Mouse (Mus musculus): ENCODE results near the gene Ndst2. TPM values are rescaled to one million over a fixed set of nuclear protein-coding genes. Genes with fewer than 3 reads are reported as not detected.

Gene Ndst2
- polyA plus RNA-seq, 1 experiment from 2014 or later: 17.2 TPM

- Histone ChIP-seq H3K4me3 (ENCODE audit: low read length) (no peak overlapping the region), H3K36me3 (ENCODE audit: control insufficient read depth, insufficient read depth) (peaks cover 20% of the 10 kb centered on the region), H3K9me3 (replicated peaks; ENCODE audit: control insufficient read depth, low read length) (no peaks in the 10 kb centered on the region), H3K27ac (ENCODE audit: low read length) (peak overlapping the region; percentile 98), H3K4me2 (ENCODE audit: low read depth, low read length) (peak overlapping the region; percentile 27), H3K9ac (ENCODE audit: low read length) (peak overlapping the region; percentile 61), H3K4me1 (ENCODE audit: control insufficient read depth, insufficient read depth, low read length) (peaks cover 54% of the 10 kb centered on the region), H3K27me3 (ENCODE audit: control insufficient read depth, insufficient read depth, low read length) (no peaks in the 10 kb centered on the region)
- ATAC-seq (replicated peaks; ENCODE audit: extremely low read depth, insufficient read depth, low FRiP score): peak; percentile 85
- WGBS: 31% methylated on average over 5 of the region's 5 CpGs
Measured at GRCm38 (mm10) chr14:20768581-20768980, 34.2 kb upstream of the Ndst2 start.

- Histone ChIP-seq H3K27ac (ENCODE audit: low read length) (peak overlapping the region; percentile 98), H3K9ac (ENCODE audit: low read length) (peak overlapping the region; percentile 61), H3K36me3 (ENCODE audit: control insufficient read depth, insufficient read depth) (peaks cover 25% of the 10 kb centered on the region), H3K4me3 (ENCODE audit: low read length) (no peak overlapping the region), H3K4me2 (ENCODE audit: low read depth, low read length) (peak overlapping the region; percentile 27), H3K27me3 (ENCODE audit: control insufficient read depth, insufficient read depth, low read length) (no peaks in the 10 kb centered on the region), H3K9me3 (replicated peaks; ENCODE audit: control insufficient read depth, low read length) (no peaks in the 10 kb centered on the region), H3K4me1 (ENCODE audit: control insufficient read depth, insufficient read depth, low read length) (peaks cover 48% of the 10 kb centered on the region)
- ATAC-seq (replicated peaks; ENCODE audit: extremely low read depth, insufficient read depth, low FRiP score): no peak
- 53% methylated on average over 7 of the region's 7 CpGs for WGBS
Measured at GRCm38 (mm10) chr14:20767936-20768335, 33.6 kb upstream of the Ndst2 start.

- Histone ChIP-seq H3K4me2 (ENCODE audit: low read depth, low read length) (peak overlapping the region; percentile 23; the same call in 1 of the 2 replicates), H3K27ac (ENCODE audit: low read length) (peak overlapping the region; percentile 99), H3K4me3 (ENCODE audit: low read length) (no peak overlapping the region), H3K36me3 (ENCODE audit: control insufficient read depth, insufficient read depth) (peaks cover 34% of the 10 kb centered on the region), H3K4me1 (ENCODE audit: control insufficient read depth, insufficient read depth, low read length) (peaks cover 36% of the 10 kb centered on the region), H3K27me3 (ENCODE audit: control insufficient read depth, insufficient read depth, low read length) (no peaks in the 10 kb centered on the region), H3K9ac (ENCODE audit: low read length) (peak overlapping the region; percentile 61), H3K9me3 (replicated peaks; ENCODE audit: control insufficient read depth, low read length) (no peaks in the 10 kb centered on the region)
- peak; percentile 83 for ATAC-seq (replicated peaks; ENCODE audit: extremely low read depth, insufficient read depth, low FRiP score)
- WGBS: 12% methylated on average over 12 of the region's 12 CpGs
Measured at GRCm38 (mm10) chr14:20765642-20766258, 31.4 kb upstream of the Ndst2 start.

GRCm38 (mm10) chr14:20764942-20765341 lies 30.6 kb upstream of the Ndst2 start:
- Histone ChIP-seq H3K9ac (ENCODE audit: low read length) (peak overlapping the region; percentile 65), H3K4me3 (ENCODE audit: low read length) (no peak overlapping the region), H3K27ac (ENCODE audit: low read length) (peak overlapping the region; percentile 99), H3K9me3 (replicated peaks; ENCODE audit: control insufficient read depth, low read length) (no peaks in the 10 kb centered on the region), H3K4me1 (ENCODE audit: control insufficient read depth, insufficient read depth, low read length) (peaks cover 36% of the 10 kb centered on the region), H3K4me2 (ENCODE audit: low read depth, low read length) (peak overlapping the region; percentile 22; the same call in 1 of the 2 replicates), H3K27me3 (ENCODE audit: control insufficient read depth, insufficient read depth, low read length) (no peaks in the 10 kb centered on the region), H3K36me3 (ENCODE audit: control insufficient read depth, insufficient read depth) (peaks cover 37% of the 10 kb centered on the region)
- no peak for ATAC-seq (replicated peaks; ENCODE audit: extremely low read depth, insufficient read depth, low FRiP score)
- WGBS: 72% methylated on average over 5 of the region's 5 CpGs

- Histone ChIP-seq H3K27ac (ENCODE audit: low read length) (peak overlapping the region; percentile 49), H3K36me3 (ENCODE audit: control insufficient read depth, insufficient read depth) (peaks cover 75% of the 10 kb centered on the region), H3K4me2 (ENCODE audit: low read depth, low read length) (no peak overlapping the region)
Measured at GRCm38 (mm10) chr14:20758768-20759435, 24.5 kb upstream of the Ndst2 start.

GRCm38 (mm10) chr14:20757370-20757907 lies 23.1 kb upstream of the Ndst2 start:
- H3K9me3 ChIP-seq (replicated peaks; ENCODE audit: control insufficient read depth, low read length): no peaks in the 10 kb centered on the region
- H3K36me3 ChIP-seq (ENCODE audit: control insufficient read depth, insufficient read depth): peaks cover 74% of the 10 kb centered on the region
- no peak overlapping the region for H3K9ac ChIP-seq (ENCODE audit: low read length)
- no peak overlapping the region for H3K4me3 ChIP-seq (ENCODE audit: low read length)
- 0 out of 2 replicates have a peak, but pooled peaks have one; percentile 23 for ATAC-seq (replicated peaks; ENCODE audit: extremely low read depth, insufficient read depth, low FRiP score)
- 89% methylated on average over 22 of the region's 22 CpGs for WGBS
- H3K27ac ChIP-seq (ENCODE audit: low read length): no peak overlapping the region
- H3K4me1 ChIP-seq (ENCODE audit: control insufficient read depth, insufficient read depth, low read length): peaks cover 7% of the 10 kb centered on the region
- H3K4me2 ChIP-seq (ENCODE audit: low read depth, low read length): no peak overlapping the region
- no peaks in the 10 kb centered on the region for H3K27me3 ChIP-seq (ENCODE audit: control insufficient read depth, insufficient read depth, low read length)

More at GRCm38 (mm10) chr14:20758768-20759435, 24.5 kb upstream of the Ndst2 start:
- ATAC-seq (replicated peaks; ENCODE audit: extremely low read depth, insufficient read depth, low FRiP score): 0 out of 2 replicates have a peak, but pooled peaks have one; percentile 54
- Histone ChIP-seq H3K4me1 (ENCODE audit: control insufficient read depth, insufficient read depth, low read length) (peaks cover 7% of the 10 kb centered on the region), H3K4me3 (ENCODE audit: low read length) (no peak overlapping the region), H3K27me3 (ENCODE audit: control insufficient read depth, insufficient read depth, low read length) (no peaks in the 10 kb centered on the region), H3K9ac (ENCODE audit: low read length) (no peak overlapping the region), H3K9me3 (replicated peaks; ENCODE audit: control insufficient read depth, low read length) (no peaks in the 10 kb centered on the region)
- WGBS: 60% methylated on average over 8 of the region's 8 CpGs

GRCm38 (mm10) chr14:20753792-20754191 lies 19.4 kb upstream of the Ndst2 start:
- Histone ChIP-seq H3K27ac (ENCODE audit: low read length) (no peak overlapping the region), H3K4me2 (ENCODE audit: low read depth, low read length) (no peak overlapping the region), H3K9ac (ENCODE audit: low read length) (no peak overlapping the region), H3K9me3 (replicated peaks; ENCODE audit: control insufficient read depth, low read length) (no peaks in the 10 kb centered on the region), H3K4me1 (ENCODE audit: control insufficient read depth, insufficient read depth, low read length) (peaks cover 17% of the 10 kb centered on the region), H3K36me3 (ENCODE audit: control insufficient read depth, insufficient read depth) (peaks cover 52% of the 10 kb centered on the region), H3K4me3 (ENCODE audit: low read length) (no peak overlapping the region), H3K27me3 (ENCODE audit: control insufficient read depth, insufficient read depth, low read length) (no peaks in the 10 kb centered on the region)
- ATAC-seq (replicated peaks; ENCODE audit: extremely low read depth, insufficient read depth, low FRiP score): no peak
- 66% methylated on average over 3 of the region's 3 CpGs for WGBS

GRCm38 (mm10) chr14:20750503-20750902 lies 16.1 kb upstream of the Ndst2 start:
- Histone ChIP-seq H3K4me2 (ENCODE audit: low read depth, low read length) (no peak overlapping the region), H3K36me3 (ENCODE audit: control insufficient read depth, insufficient read depth) (peaks cover 26% of the 10 kb centered on the region), H3K4me3 (ENCODE audit: low read length) (no peak overlapping the region), H3K4me1 (ENCODE audit: control insufficient read depth, insufficient read depth, low read length) (peaks cover 29% of the 10 kb centered on the region), H3K9ac (ENCODE audit: low read length) (peak overlapping the region; percentile 45; the same call in 1 of the 2 replicates), H3K27ac (ENCODE audit: low read length) (peak overlapping the region; percentile 84), H3K9me3 (replicated peaks; ENCODE audit: control insufficient read depth, low read length) (no peaks in the 10 kb centered on the region), H3K27me3 (ENCODE audit: control insufficient read depth, insufficient read depth, low read length) (no peaks in the 10 kb centered on the region)
- no peak for ATAC-seq (replicated peaks; ENCODE audit: extremely low read depth, insufficient read depth, low FRiP score)
- WGBS: 81% methylated on average over 5 of the region's 5 CpGs

Data from heart, embryonic 16.5 days (tissue).